Mouse (Mus musculus): Measurements from ENCODE around the gene 4930519P11Rik. TPM values are rescaled to one million over a fixed set of nuclear protein-coding genes. Genes with fewer than 3 reads are reported as not detected.

4930519P11Rik gene
- polyA plus RNA-seq, 1 experiment from 2014 or later: 0.72 TPM

GRCm38 (mm10) chr2:154597399-154597798 is 15.8 kb downstream of the 4930519P11Rik start:
- H3K27ac ChIP-seq (ENCODE audit: low read depth, low read length): no peak overlapping the region
- ATAC-seq (ENCODE audit: low FRiP score, low TSS enrichment): no peak
- no peak overlapping the region for H3K4me3 ChIP-seq (ENCODE audit: low read length)
- no peaks in the 10 kb centered on the region for H3K9me3 ChIP-seq (ENCODE audit: control insufficient read depth, low read length)
- no peak overlapping the region for H3K4me2 ChIP-seq (replicated peaks; ENCODE audit: low read depth, low read length)
- 83% methylated on average over 3 of the region's 3 CpGs for WGBS
- peaks cover 3% of the 10 kb centered on the region; the same call in 1 of the 2 replicates for H3K36me3 ChIP-seq (ENCODE audit: control insufficient read depth, insufficient read depth, low read length)
- H3K4me1 ChIP-seq (ENCODE audit: control insufficient read depth, insufficient read depth, low read length): no peaks in the 10 kb centered on the region; the same call in 1 of the 2 replicates
- H3K27me3 ChIP-seq (ENCODE audit: control insufficient read depth, insufficient read depth, low read length): no peaks in the 10 kb centered on the region
- no peak overlapping the region for H3K9ac ChIP-seq (ENCODE audit: low read depth, low read length)

DNA sequence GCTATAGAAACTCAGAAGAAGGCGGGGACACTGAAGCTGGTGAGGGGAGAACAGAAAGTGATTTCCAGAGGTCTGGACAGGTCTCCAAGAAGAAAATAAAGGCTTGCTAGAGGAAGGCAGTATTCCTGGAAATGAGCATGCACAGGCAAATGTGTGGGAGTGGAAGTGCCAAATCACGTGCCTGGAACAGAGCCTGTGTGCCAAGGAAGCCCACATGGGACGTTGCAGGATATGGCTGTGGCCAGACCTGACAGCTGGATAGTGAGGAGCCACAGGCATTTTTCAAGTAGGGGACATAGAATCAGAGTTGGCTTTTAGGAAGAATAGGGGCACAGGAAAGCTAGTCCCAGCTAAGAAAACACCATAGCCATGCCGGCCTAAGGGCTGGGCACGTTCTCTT is 17.5 kb downstream of the 4930519P11Rik start:
- ATAC-seq (ENCODE audit: low FRiP score, low TSS enrichment): no peak
- Histone ChIP-seq H3K4me2 (replicated peaks; ENCODE audit: low read depth, low read length) (no peak overlapping the region), H3K36me3 (ENCODE audit: control insufficient read depth, insufficient read depth, low read length) (peaks cover 3% of the 10 kb centered on the region; the same call in 1 of the 2 replicates), H3K27ac (ENCODE audit: low read depth, low read length) (no peak overlapping the region), H3K9me3 (ENCODE audit: control insufficient read depth, low read length) (no peaks in the 10 kb centered on the region), H3K4me3 (ENCODE audit: low read length) (no peak overlapping the region), H3K27me3 (ENCODE audit: control insufficient read depth, insufficient read depth, low read length) (no peaks in the 10 kb centered on the region), H3K4me1 (ENCODE audit: control insufficient read depth, insufficient read depth, low read length) (no peaks in the 10 kb centered on the region), H3K9ac (ENCODE audit: low read depth, low read length) (no peak overlapping the region)
- 69% methylated on average over 5 of the region's 5 CpGs for WGBS

- no peak overlapping the region for H3K4me3 ChIP-seq (ENCODE audit: low read length)
- no peak overlapping the region for H3K27ac ChIP-seq (ENCODE audit: low read depth, low read length)
- no peak overlapping the region for H3K4me2 ChIP-seq (replicated peaks; ENCODE audit: low read depth, low read length)
- 80% methylated on average over 3 of the region's 3 CpGs for WGBS
- ATAC-seq (ENCODE audit: low FRiP score, low TSS enrichment): no peak
- peaks cover 3% of the 10 kb centered on the region; the same call in 1 of the 2 replicates for H3K36me3 ChIP-seq (ENCODE audit: control insufficient read depth, insufficient read depth, low read length)
- no peaks in the 10 kb centered on the region for H3K27me3 ChIP-seq (ENCODE audit: control insufficient read depth, insufficient read depth, low read length)
- H3K9me3 ChIP-seq (ENCODE audit: control insufficient read depth, low read length): no peaks in the 10 kb centered on the region
- H3K9ac ChIP-seq (ENCODE audit: low read depth, low read length): no peak overlapping the region
- no peaks in the 10 kb centered on the region for H3K4me1 ChIP-seq (ENCODE audit: control insufficient read depth, insufficient read depth, low read length)
These were observed 20.2 kb downstream of the 4930519P11Rik start for GRCm38 (mm10) chr2:154593025-154593424.

DNA sequence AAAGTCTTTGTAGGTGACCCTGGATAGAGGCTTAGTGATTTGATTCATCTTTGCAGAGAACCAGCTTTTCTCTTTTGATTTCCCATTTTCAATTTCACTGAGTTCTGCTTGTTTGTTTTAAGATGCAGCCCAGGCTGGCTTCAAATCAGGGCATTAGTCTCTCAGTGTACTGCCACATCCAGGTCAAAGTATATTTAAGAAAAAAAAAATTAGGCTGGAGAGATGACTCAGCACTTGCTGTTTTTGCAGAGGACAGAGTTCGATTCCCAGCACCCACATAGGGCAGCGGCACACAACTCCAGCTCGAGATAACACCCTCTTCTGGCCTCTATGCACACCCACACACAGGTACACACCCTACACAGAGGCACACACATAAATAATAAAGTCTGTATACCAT is 22.0 kb downstream of the 4930519P11Rik start:
- H3K27ac ChIP-seq (ENCODE audit: low read depth, low read length): no peak overlapping the region
- no peaks in the 10 kb centered on the region for H3K4me1 ChIP-seq (ENCODE audit: control insufficient read depth, insufficient read depth, low read length)
- no peak overlapping the region for H3K4me3 ChIP-seq (ENCODE audit: low read length)
- no peak overlapping the region for H3K4me2 ChIP-seq (replicated peaks; ENCODE audit: low read depth, low read length)
- no peaks in the 10 kb centered on the region for H3K9me3 ChIP-seq (ENCODE audit: control insufficient read depth, low read length)
- H3K9ac ChIP-seq (ENCODE audit: low read depth, low read length): no peak overlapping the region
- no peak for ATAC-seq (ENCODE audit: low FRiP score, low TSS enrichment)
- WGBS: 87% methylated on average over 3 of the region's 3 CpGs
- H3K36me3 ChIP-seq (ENCODE audit: control insufficient read depth, insufficient read depth, low read length): peaks cover 3% of the 10 kb centered on the region; the same call in 1 of the 2 replicates
- H3K27me3 ChIP-seq (ENCODE audit: control insufficient read depth, insufficient read depth, low read length): no peaks in the 10 kb centered on the region

DNA sequence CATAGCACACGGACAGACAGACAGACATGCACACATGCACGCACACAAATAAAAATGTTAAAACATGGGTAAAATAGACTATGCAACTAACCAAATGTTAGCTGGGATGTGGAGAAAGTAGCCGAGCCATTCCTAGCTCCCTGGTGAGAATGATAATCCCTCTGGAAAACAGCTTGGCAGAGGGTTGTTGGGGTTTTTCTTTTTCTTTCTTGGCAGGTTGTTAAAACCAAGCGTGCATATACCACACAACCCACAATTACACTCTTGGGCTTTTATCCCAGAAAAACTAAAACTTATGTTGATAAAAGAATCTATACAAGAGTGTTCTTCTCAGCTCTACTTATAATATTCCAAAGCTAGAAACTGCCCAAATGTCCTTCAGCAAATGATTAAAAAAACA is 24.2 kb downstream of the 4930519P11Rik start:
- no peak overlapping the region for H3K9ac ChIP-seq (ENCODE audit: low read depth, low read length)
- H3K9me3 ChIP-seq (ENCODE audit: control insufficient read depth, low read length): no peaks in the 10 kb centered on the region
- 85% methylated on average over 4 of the region's 4 CpGs for WGBS
- no peaks in the 10 kb centered on the region for H3K4me1 ChIP-seq (ENCODE audit: control insufficient read depth, insufficient read depth, low read length)
- H3K4me2 ChIP-seq (replicated peaks; ENCODE audit: low read depth, low read length): no peak overlapping the region
- H3K36me3 ChIP-seq (ENCODE audit: control insufficient read depth, insufficient read depth, low read length): peaks cover 3% of the 10 kb centered on the region; the same call in 1 of the 2 replicates
- no peak overlapping the region for H3K27ac ChIP-seq (ENCODE audit: low read depth, low read length)
- H3K27me3 ChIP-seq (ENCODE audit: control insufficient read depth, insufficient read depth, low read length): no peaks in the 10 kb centered on the region
- no peak overlapping the region for H3K4me3 ChIP-seq (ENCODE audit: low read length)
- ATAC-seq (ENCODE audit: low FRiP score, low TSS enrichment): no peak

DNA sequence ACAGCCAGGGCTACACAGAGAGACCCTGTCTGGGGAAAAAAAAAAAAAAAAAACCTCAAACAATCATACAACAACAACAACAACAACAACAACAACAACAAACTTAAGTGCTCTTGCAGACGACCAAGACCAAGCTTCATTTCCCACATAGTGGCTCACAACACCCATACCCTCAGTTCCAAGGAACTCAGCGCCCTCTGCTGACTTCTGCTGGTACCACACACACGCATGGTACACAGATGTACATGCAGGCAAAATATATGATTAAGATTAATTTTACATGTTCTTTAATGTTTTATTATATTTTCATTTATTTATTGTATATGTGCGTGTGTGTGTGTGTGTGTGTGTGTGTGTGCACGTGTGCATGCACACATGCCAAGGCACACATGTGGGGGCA is 26.8 kb downstream of the 4930519P11Rik start:
- Histone ChIP-seq H3K4me1 (ENCODE audit: control insufficient read depth, insufficient read depth, low read length) (no peaks in the 10 kb centered on the region), H3K4me2 (replicated peaks; ENCODE audit: low read depth, low read length) (no peak overlapping the region), H3K27me3 (ENCODE audit: control insufficient read depth, insufficient read depth, low read length) (no peaks in the 10 kb centered on the region), H3K27ac (ENCODE audit: low read depth, low read length) (no peak overlapping the region), H3K9me3 (ENCODE audit: control insufficient read depth, low read length) (no peaks in the 10 kb centered on the region), H3K4me3 (ENCODE audit: low read length) (no peak overlapping the region), H3K36me3 (ENCODE audit: control insufficient read depth, insufficient read depth, low read length) (no peaks in the 10 kb centered on the region), H3K9ac (ENCODE audit: low read depth, low read length) (no peak overlapping the region)
- ATAC-seq (ENCODE audit: low FRiP score, low TSS enrichment): no peak
- WGBS: 74% methylated on average over 5 of the region's 5 CpGs

DNA sequence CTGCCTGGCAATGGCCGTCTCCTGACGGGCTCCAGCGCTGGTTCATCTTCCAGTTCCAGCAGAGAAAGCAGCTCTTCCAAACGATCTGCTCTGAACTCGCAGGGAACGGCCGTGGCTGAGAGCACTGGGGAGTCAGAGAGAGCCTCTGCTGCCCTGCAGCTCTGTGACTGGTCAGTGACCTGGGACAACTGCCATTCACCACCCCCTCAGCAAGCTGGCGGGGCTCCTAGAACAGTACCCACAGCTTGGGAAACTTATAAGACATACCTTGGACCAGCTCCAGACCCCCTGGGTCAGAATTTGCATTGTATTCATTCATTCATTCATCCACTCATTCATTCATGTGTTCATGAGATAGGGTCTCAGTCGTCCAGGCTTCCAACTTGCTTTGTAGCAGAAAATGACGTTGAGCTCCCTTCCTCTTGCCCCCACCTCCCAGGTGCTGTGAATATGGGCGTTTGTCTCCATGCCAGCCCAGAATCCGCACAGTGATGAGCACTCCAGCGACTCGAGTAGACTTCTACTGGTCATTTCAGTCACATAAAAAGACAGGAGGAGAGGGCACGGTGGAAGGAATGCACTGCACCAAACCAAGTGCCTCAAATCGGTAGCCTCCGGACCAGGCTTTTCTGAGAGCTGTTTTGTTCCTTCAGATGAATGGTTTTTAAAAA is 28.2 kb downstream of the 4930519P11Rik start:
- Histone ChIP-seq H3K36me3 (ENCODE audit: control insufficient read depth, insufficient read depth, low read length) (no peaks in the 10 kb centered on the region), H3K27me3 (ENCODE audit: control insufficient read depth, insufficient read depth, low read length) (no peaks in the 10 kb centered on the region), H3K9me3 (ENCODE audit: control insufficient read depth, low read length) (no peaks in the 10 kb centered on the region), H3K27ac (ENCODE audit: low read depth, low read length) (no peak overlapping the region), H3K9ac (ENCODE audit: low read depth, low read length) (no peak overlapping the region), H3K4me1 (ENCODE audit: control insufficient read depth, insufficient read depth, low read length) (no peaks in the 10 kb centered on the region), H3K4me2 (replicated peaks; ENCODE audit: low read depth, low read length) (no peak overlapping the region), H3K4me3 (ENCODE audit: low read length) (no peak overlapping the region)
- 67% methylated on average over 17 of the region's 17 CpGs for WGBS
- ATAC-seq (ENCODE audit: low FRiP score, low TSS enrichment): no peak

DNA sequence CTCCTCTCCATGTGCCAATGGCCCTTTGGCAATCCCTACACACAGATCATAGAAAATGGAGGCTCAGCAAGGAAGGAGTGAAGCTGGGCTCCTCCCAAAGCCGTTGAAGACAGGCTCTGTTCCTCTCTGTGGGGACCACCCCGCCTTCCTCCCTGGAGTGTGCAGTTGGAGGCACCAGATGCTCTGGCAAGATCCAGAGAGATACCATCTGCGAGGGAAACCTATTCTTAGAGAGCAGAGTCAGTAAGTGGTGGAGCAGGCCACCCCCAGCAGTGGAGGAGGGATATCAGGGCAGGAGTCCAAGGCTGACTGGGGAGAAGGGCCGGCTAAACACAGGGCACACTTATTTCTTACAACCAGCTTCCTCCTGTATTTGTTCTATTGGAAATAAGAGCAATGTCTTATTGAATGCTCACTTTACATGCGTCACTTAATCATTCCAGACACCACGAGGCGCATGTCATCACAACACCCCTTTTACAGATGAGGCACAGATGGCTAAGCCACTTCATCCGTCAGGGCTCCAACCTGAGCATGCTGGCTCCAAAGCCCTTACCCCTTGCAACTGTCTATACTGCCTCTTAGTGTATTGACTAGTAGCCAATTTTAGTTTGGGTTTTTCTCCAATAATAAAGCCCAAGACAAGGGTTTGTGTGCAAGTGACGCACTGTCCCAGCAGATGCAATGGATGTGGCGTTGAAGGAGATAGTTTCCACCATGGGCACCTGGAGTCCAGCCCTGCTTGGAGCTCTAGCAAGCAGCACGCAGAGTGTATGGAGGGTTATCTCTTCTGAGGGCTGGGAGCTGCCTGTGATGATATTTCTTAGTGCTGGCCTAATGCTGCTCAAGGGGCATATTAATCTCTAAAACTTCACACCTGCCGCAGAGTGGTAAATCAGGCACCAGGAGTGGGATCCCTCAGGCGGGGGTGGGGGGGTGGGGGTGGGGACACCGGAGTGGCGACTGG is 29.0 kb downstream of the 4930519P11Rik start:
- 65% methylated on average over 15 of the region's 15 CpGs for WGBS
- no peak overlapping the region for H3K4me3 ChIP-seq (ENCODE audit: low read length)
- no peak overlapping the region for H3K9ac ChIP-seq (ENCODE audit: low read depth, low read length)
- H3K4me2 ChIP-seq (replicated peaks; ENCODE audit: low read depth, low read length): no peak overlapping the region
- no peaks in the 10 kb centered on the region for H3K36me3 ChIP-seq (ENCODE audit: control insufficient read depth, insufficient read depth, low read length)
- no peaks in the 10 kb centered on the region for H3K4me1 ChIP-seq (ENCODE audit: control insufficient read depth, insufficient read depth, low read length)
- H3K27me3 ChIP-seq (ENCODE audit: control insufficient read depth, insufficient read depth, low read length): no peaks in the 10 kb centered on the region
- 0 out of 2 replicates have a peak, but pooled peaks have one; percentile 18 for ATAC-seq (ENCODE audit: low FRiP score, low TSS enrichment)
- H3K9me3 ChIP-seq (ENCODE audit: control insufficient read depth, low read length): no peaks in the 10 kb centered on the region
- no peak overlapping the region for H3K27ac ChIP-seq (ENCODE audit: low read depth, low read length)

GRCm38 (mm10) chr2:154581421-154581820 is 31.8 kb downstream of the 4930519P11Rik start:
- no peak overlapping the region for H3K9ac ChIP-seq (ENCODE audit: low read depth, low read length)
- no peak overlapping the region for H3K4me3 ChIP-seq (ENCODE audit: low read length)
- no peak for ATAC-seq (ENCODE audit: low FRiP score, low TSS enrichment)
- H3K9me3 ChIP-seq (ENCODE audit: control insufficient read depth, low read length): no peaks in the 10 kb centered on the region
- H3K4me1 ChIP-seq (ENCODE audit: control insufficient read depth, insufficient read depth, low read length): no peaks in the 10 kb centered on the region
- 100% methylated on average over 1 of the region's 1 CpGs for WGBS
- H3K27me3 ChIP-seq (ENCODE audit: control insufficient read depth, insufficient read depth, low read length): no peaks in the 10 kb centered on the region
- H3K36me3 ChIP-seq (ENCODE audit: control insufficient read depth, insufficient read depth, low read length): no peaks in the 10 kb centered on the region
- H3K27ac ChIP-seq (ENCODE audit: low read depth, low read length): no peak overlapping the region
- no peak overlapping the region for H3K4me2 ChIP-seq (replicated peaks; ENCODE audit: low read depth, low read length)
